Mouse (Mus musculus): ENCODE data around the gene Serinc5. TPM values are rescaled to one million over a fixed set of nuclear protein-coding genes. Genes with fewer than 3 reads are reported as not detected.

Gene Serinc5
- polyA plus RNA-seq, 1 experiment from 2014 or later = 21.0 TPM

DNA sequence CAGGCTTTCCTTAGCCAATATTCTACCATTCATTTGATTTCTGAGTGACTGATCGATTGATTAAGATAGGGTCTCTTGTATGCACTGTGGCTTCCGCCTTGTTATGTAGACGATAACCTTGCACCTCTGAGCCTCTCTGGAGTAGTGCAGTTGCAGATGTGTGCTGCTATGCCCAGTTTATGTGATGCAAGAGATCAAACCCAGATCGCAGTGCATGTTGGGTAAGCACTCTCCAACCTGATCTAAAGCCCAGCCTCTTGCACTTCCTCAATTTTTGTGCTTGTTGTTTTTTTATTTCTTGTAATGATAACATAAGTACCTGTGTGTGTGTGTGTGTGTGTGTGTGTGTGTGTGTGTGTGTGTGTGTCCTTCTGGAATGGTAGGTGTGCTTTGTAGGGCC, 132.0 kb downstream of the Serinc5 start:
- WGBS = 91% methylated on average over 4 of the region's 4 CpGs
- Histone ChIP-seq H3K27ac (ENCODE audit: low read depth, low read length) (no peak overlapping the region), H3K4me3 (ENCODE audit: low read depth, low read length) (no peak overlapping the region), H3K9ac (ENCODE audit: low read length) (no peak overlapping the region), H3K27me3 (ENCODE audit: control insufficient read depth, insufficient read depth, low read length) (no peaks in the 10 kb centered on the region), H3K36me3 (ENCODE audit: control insufficient read depth, insufficient read depth, low read length) (no peaks in the 10 kb centered on the region), H3K4me1 (ENCODE audit: control insufficient read depth, insufficient read depth, low read length) (no peaks in the 10 kb centered on the region), H3K4me2 (ENCODE audit: low read depth) (no peak overlapping the region), H3K9me3 (ENCODE audit: control insufficient read depth, low read length) (no peaks in the 10 kb centered on the region)
- ATAC-seq (ENCODE audit: insufficient read depth, low FRiP score, low TSS enrichment) = no peak
- no peak for DNase-seq (ENCODE audit: low spot score)

DNA sequence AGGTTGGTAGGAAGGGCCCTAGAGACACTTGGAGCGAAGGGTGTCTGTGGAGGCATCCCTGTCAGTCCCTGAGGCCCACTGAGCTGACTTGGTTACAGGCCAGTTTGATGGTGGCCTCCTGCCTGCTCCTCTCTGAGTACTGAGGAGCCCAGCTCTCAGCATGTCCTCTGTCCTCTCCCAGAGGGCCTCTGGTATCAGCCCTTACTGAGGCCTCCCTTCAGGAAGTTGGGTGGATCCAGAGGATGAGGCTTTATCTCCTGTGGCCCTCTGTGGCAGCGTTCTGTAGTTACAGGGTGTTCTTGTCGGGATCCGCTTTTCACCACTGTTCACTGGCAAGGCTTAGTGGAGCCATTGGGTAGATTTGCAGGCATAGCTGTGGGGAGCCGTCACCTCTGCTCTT, 132.4 kb downstream of the Serinc5 start:
- Histone ChIP-seq H3K36me3 (ENCODE audit: control insufficient read depth, insufficient read depth, low read length) (no peaks in the 10 kb centered on the region), H3K9me3 (ENCODE audit: control insufficient read depth, low read length) (no peaks in the 10 kb centered on the region), H3K27ac (ENCODE audit: low read depth, low read length) (no peak overlapping the region), H3K4me1 (ENCODE audit: control insufficient read depth, insufficient read depth, low read length) (no peaks in the 10 kb centered on the region), H3K9ac (ENCODE audit: low read length) (no peak overlapping the region), H3K27me3 (ENCODE audit: control insufficient read depth, insufficient read depth, low read length) (no peaks in the 10 kb centered on the region), H3K4me3 (ENCODE audit: low read depth, low read length) (no peak overlapping the region), H3K4me2 (ENCODE audit: low read depth) (no peak overlapping the region)
- WGBS = 84% methylated on average over 5 of the region's 5 CpGs
- DNase-seq (ENCODE audit: low spot score) (no peak), ATAC-seq (ENCODE audit: insufficient read depth, low FRiP score, low TSS enrichment) (no peak)

DNA sequence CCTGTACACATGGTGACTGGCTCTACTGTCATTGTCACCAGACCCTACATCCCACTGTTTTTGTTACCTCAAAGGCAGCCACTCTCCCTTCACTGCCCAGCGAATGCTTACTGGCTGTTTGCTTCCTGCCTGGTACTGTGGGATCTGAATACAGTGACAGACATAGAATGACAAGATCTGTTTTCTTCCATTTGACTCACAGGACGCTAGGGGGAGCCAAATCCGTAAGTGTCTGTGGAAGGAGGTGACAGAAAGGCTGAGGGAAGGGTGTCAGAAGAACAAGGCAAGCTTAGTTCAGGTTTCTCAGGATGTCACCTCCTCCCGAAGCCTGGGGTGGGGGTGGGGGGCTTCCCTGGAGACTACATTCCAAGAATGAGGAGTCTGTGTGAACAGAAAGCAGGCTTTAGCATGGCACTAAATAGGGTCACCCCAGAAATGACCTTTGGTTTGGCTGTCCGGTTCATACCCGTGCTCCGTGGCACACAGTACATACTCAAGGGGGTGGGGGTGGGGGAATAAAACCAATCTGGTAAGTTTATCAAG, 140.2 kb downstream of the Serinc5 start:
- Histone ChIP-seq H3K9ac (ENCODE audit: low read length) (no peak overlapping the region), H3K36me3 (ENCODE audit: control insufficient read depth, insufficient read depth, low read length) (no peaks in the 10 kb centered on the region), H3K4me1 (ENCODE audit: control insufficient read depth, insufficient read depth, low read length) (no peaks in the 10 kb centered on the region), H3K9me3 (ENCODE audit: control insufficient read depth, low read length) (no peaks in the 10 kb centered on the region), H3K4me3 (ENCODE audit: low read depth, low read length) (no peak overlapping the region), H3K27ac (ENCODE audit: low read depth, low read length) (no peak overlapping the region), H3K4me2 (ENCODE audit: low read depth) (no peak overlapping the region), H3K27me3 (ENCODE audit: control insufficient read depth, insufficient read depth, low read length) (no peaks in the 10 kb centered on the region)
- WGBS = 22% methylated on average over 7 of the region's 7 CpGs
- ATAC-seq (ENCODE audit: insufficient read depth, low FRiP score, low TSS enrichment) (peak; percentile 49), DNase-seq (ENCODE audit: low spot score) (peak; percentile 82)

DNA sequence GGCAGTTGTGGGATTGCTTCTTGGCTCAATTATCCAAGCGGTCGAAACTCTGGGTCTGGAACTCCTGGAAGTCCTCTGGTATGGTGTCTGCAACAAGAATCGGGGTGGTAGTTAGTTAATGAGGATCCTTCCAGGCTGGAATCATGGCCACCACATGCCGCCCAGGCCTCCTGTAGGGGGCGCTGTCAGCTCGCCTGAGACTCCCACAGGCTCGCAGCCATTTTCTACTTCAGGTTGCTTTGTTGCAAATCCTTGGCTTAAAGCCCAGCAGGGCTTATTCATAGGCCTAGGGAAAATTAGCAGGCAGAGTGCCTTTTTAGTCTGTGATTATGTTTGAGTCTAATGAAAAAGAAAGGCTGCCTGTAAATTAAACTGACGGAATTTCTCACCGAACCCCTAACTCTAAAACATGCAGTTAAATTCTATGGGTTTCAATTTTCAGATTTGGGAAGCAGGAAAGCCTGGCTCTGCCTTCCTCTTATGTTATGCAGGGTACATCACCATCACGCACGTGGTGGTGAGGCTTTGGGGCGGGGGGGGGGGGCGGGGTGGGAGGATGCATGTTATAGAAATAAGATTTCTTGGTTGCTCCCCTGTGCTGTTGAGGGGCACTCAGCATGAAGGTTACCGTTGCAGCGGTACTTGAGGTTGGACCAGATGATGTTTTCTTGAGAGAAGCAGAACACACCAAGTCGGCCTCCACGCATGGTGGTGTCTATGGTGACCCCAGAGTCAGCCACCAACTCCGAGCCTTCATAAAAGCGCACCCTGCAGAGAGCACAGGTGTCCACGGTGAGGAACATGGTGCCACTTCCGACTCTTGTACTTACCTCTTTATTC, 141.1 kb downstream of the Serinc5 start:
- H3K4me3 ChIP-seq (ENCODE audit: low read depth, low read length) = no peak overlapping the region
- no peaks in the 10 kb centered on the region for H3K4me1 ChIP-seq (ENCODE audit: control insufficient read depth, insufficient read depth, low read length)
- no peak overlapping the region for H3K27ac ChIP-seq (ENCODE audit: low read depth, low read length)
- no peaks in the 10 kb centered on the region for H3K9me3 ChIP-seq (ENCODE audit: control insufficient read depth, low read length)
- DNase-seq (ENCODE audit: low spot score) (peak; percentile 78), ATAC-seq (ENCODE audit: insufficient read depth, low FRiP score, low TSS enrichment) (peak; percentile 46)
- no peak overlapping the region for H3K4me2 ChIP-seq (ENCODE audit: low read depth)
- no peaks in the 10 kb centered on the region for H3K27me3 ChIP-seq (ENCODE audit: control insufficient read depth, insufficient read depth, low read length)
- WGBS = 73% methylated on average over 21 of the region's 21 CpGs
- no peak overlapping the region for H3K9ac ChIP-seq (ENCODE audit: low read length)
- H3K36me3 ChIP-seq (ENCODE audit: control insufficient read depth, insufficient read depth, low read length) = no peaks in the 10 kb centered on the region

DNA sequence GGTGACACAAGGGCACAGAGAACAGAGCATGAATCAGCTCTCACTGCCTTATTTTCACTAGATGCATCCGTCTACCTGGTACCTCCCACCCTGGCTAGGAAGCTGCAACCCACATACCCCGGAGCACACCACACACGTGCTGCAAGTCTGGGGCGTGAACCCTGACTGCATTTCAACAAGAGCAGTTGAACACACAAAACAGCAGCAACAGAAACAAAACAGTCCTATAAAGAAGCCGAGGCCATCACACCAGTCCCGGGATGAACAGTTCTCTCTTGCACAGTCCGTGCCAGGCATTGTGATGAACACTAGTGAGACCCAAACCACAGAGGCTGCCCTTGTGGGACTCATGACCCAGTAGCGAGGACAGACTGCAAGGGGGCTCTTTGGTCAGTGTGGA, 142.8 kb downstream of the Serinc5 start:
- no peaks in the 10 kb centered on the region for H3K27me3 ChIP-seq (ENCODE audit: control insufficient read depth, insufficient read depth, low read length)
- H3K4me2 ChIP-seq (ENCODE audit: low read depth) = no peak overlapping the region
- no peak overlapping the region for H3K9ac ChIP-seq (ENCODE audit: low read length)
- DNase-seq (ENCODE audit: low spot score) (no peak), ATAC-seq (ENCODE audit: insufficient read depth, low FRiP score, low TSS enrichment) (no peak)
- H3K4me3 ChIP-seq (ENCODE audit: low read depth, low read length) = no peak overlapping the region
- H3K9me3 ChIP-seq (ENCODE audit: control insufficient read depth, low read length) = no peaks in the 10 kb centered on the region
- H3K4me1 ChIP-seq (ENCODE audit: control insufficient read depth, insufficient read depth, low read length) = no peaks in the 10 kb centered on the region
- no peak overlapping the region for H3K27ac ChIP-seq (ENCODE audit: low read depth, low read length)
- H3K36me3 ChIP-seq (ENCODE audit: control insufficient read depth, insufficient read depth, low read length) = no peaks in the 10 kb centered on the region
- WGBS = 93% methylated on average over 8 of the region's 8 CpGs

DNA sequence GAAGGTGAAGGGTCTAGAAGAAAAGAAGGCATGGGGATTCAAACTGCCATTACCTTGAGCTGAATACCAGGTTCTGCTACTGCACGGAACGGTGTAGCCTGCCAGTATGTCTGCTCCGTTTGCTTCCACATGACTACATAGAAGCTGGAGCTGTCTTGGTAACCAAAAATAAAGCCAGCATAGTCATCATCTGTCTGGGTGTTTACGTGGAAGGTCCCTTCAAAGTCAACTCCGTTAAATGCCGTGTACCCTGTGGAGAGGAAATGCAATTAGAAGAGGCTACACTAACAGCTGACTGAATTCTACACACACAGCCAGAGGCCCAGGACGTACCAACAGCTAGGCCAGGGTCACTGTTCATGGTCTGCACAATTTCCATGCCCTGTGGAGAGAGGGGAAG, 144.1 kb downstream of the Serinc5 start:
- no peak for ATAC-seq (ENCODE audit: insufficient read depth, low FRiP score, low TSS enrichment)
- no peak overlapping the region for H3K4me3 ChIP-seq (ENCODE audit: low read depth, low read length)
- H3K27me3 ChIP-seq (ENCODE audit: control insufficient read depth, insufficient read depth, low read length) = no peaks in the 10 kb centered on the region
- H3K36me3 ChIP-seq (ENCODE audit: control insufficient read depth, insufficient read depth, low read length) = no peaks in the 10 kb centered on the region
- H3K9ac ChIP-seq (ENCODE audit: low read length) = no peak overlapping the region
- no peaks in the 10 kb centered on the region for H3K4me1 ChIP-seq (ENCODE audit: control insufficient read depth, insufficient read depth, low read length)
- H3K27ac ChIP-seq (ENCODE audit: low read depth, low read length) = no peak overlapping the region
- no peak overlapping the region for H3K4me2 ChIP-seq (ENCODE audit: low read depth)
- 80% methylated on average over 7 of the region's 7 CpGs for WGBS
- no peaks in the 10 kb centered on the region for H3K9me3 ChIP-seq (ENCODE audit: control insufficient read depth, low read length)
- no peak for DNase-seq (ENCODE audit: low spot score)

DNA sequence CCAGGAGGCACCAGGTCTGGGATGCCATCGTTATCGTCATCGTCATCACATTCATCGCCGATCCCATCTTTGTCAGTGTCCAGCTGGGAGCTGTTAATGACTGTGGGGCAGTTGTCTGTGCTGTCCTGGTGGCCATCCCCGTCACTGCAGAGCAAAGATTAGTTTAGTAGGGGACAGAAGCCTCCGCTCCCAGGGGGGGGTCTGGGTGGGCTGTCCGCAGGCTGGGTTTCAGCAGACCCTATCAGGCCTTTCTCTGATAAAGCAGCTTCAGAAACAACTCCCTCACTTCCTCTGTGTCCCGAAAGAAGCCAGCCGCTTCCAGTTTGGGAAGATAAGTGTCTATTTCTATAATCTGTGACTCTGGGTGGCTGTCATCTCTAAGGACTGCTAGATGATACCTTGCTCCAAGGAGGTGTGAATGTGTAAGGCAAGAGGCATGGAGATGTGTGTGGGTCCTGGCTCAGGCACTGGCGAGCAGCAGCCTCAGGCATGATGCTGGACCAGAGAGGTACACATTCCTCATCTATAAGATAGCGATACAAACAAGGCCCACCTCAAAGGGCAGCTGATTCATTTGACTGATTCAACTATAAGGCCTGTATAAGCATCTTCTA, 147.2 kb downstream of the Serinc5 start:
- Histone ChIP-seq H3K4me1 (ENCODE audit: control insufficient read depth, insufficient read depth, low read length) (no peaks in the 10 kb centered on the region), H3K4me3 (ENCODE audit: low read depth, low read length) (no peak overlapping the region), H3K4me2 (ENCODE audit: low read depth) (no peak overlapping the region), H3K36me3 (ENCODE audit: control insufficient read depth, insufficient read depth, low read length) (no peaks in the 10 kb centered on the region), H3K27ac (ENCODE audit: low read depth, low read length) (no peak overlapping the region), H3K9ac (ENCODE audit: low read length) (no peak overlapping the region), H3K9me3 (ENCODE audit: control insufficient read depth, low read length) (no peaks in the 10 kb centered on the region), H3K27me3 (ENCODE audit: control insufficient read depth, insufficient read depth, low read length) (no peaks in the 10 kb centered on the region)
- 87% methylated on average over 12 of the region's 12 CpGs for WGBS
- no peak for ATAC-seq (ENCODE audit: insufficient read depth, low FRiP score, low TSS enrichment)
- no peak for DNase-seq (ENCODE audit: low spot score)

DNA sequence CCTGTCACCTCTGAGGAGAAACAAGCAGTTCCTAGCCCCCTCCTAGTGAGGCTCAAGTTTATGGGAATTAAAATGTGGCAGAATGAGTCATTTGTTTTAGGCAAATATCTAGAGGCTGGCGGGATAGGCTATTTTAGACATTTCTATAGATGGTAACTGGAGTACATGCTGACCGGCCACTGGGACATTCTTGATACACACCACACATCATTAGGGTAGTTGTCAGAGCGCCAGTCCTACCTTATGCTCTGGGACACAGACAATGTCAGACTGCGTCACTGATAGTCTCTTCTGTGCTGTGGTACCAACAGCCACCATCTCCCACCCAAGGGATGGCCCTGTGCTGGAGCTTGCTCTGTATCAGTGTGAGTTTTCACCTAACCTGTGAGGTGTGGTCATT, 148.2 kb downstream of the Serinc5 start:
- Histone ChIP-seq H3K27me3 (ENCODE audit: control insufficient read depth, insufficient read depth, low read length) (no peaks in the 10 kb centered on the region), H3K4me1 (ENCODE audit: control insufficient read depth, insufficient read depth, low read length) (no peaks in the 10 kb centered on the region), H3K9ac (ENCODE audit: low read length) (no peak overlapping the region), H3K4me2 (ENCODE audit: low read depth) (no peak overlapping the region), H3K36me3 (ENCODE audit: control insufficient read depth, insufficient read depth, low read length) (no peaks in the 10 kb centered on the region), H3K27ac (ENCODE audit: low read depth, low read length) (no peak overlapping the region), H3K9me3 (ENCODE audit: control insufficient read depth, low read length) (no peaks in the 10 kb centered on the region), H3K4me3 (ENCODE audit: low read depth, low read length) (no peak overlapping the region)
- WGBS = 93% methylated on average over 4 of the region's 4 CpGs
- DNase-seq (ENCODE audit: low spot score) = no peak
- ATAC-seq (ENCODE audit: insufficient read depth, low FRiP score, low TSS enrichment) = no peak

DNA sequence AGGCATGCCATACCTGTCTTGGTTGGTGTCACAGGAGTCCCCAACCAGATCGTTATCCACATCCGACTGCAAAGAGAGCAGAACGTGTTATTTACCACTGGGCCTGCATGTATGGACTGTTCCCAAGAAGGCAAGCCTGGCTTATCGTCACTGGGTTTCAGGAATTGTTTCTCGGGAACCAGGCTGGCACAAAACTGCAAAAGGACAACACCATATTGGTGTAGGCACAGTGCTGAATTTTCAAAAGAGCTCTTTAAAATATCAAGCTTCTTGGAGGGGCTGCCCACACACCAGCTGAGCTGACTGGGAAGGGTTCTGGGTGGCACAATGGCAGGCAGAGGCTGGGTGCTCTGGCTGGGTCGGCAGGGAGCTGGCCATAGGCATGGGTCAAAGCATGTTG, 149.6 kb downstream of the Serinc5 start:
- Histone ChIP-seq H3K9me3 (ENCODE audit: control insufficient read depth, low read length) (no peaks in the 10 kb centered on the region), H3K9ac (ENCODE audit: low read length) (no peak overlapping the region), H3K4me3 (ENCODE audit: low read depth, low read length) (no peak overlapping the region), H3K27me3 (ENCODE audit: control insufficient read depth, insufficient read depth, low read length) (no peaks in the 10 kb centered on the region), H3K27ac (ENCODE audit: low read depth, low read length) (no peak overlapping the region), H3K4me2 (ENCODE audit: low read depth) (no peak overlapping the region), H3K4me1 (ENCODE audit: control insufficient read depth, insufficient read depth, low read length) (no peaks in the 10 kb centered on the region), H3K36me3 (ENCODE audit: control insufficient read depth, insufficient read depth, low read length) (no peaks in the 10 kb centered on the region)
- ATAC-seq (ENCODE audit: insufficient read depth, low FRiP score, low TSS enrichment) = no peak
- no peak for DNase-seq (ENCODE audit: low spot score)
- WGBS = 93% methylated on average over 6 of the region's 6 CpGs
